In genomic region chr7:25246079-25246758, GRCm38 (mm10) we compare ENCODE assay signal across 9 mouse cellular contexts. TPM values are rescaled to one million over a fixed set of nuclear protein-coding genes. Genes with fewer than 3 reads are reported as not detected.
DNase-seq lines count a peak whose midpoint lies in the region; ATAC-seq lines count a peak whose summit lies in the region.
"Had no signal": no experiment of that assay in that cellular context is flagged by ENCODE, and none has a peak within 500 bp of the region (broad histone marks: within the 10 kb centered on the region; RNA-seq: fewer than 3 reads in every experiment).

No protein-coding gene starts in this region.

- peak overlapping the region; percentile 99 for H3K9ac ChIP-seq in heart, embryonic 14.5 days (ENCODE audit: low read length)
- H3K9ac ChIP-seq in stomach, embryonic 15.5 days: no peak overlapping the region

- peak overlapping the region; percentile 97 for H3K4me2 ChIP-seq in heart, embryonic 14.5 days (ENCODE audit: low read length)
- peak overlapping the region; percentile 92 for H3K4me2 ChIP-seq in stomach, embryonic 15.5 days

- no peak for ATAC-seq in heart, embryonic 14.5 days (ENCODE audit: insufficient number of reproducible peaks, insufficient read depth, low FRiP score, low read depth)
- ATAC-seq in stomach, embryonic 15.5 days (ENCODE audit: insufficient read depth, low FRiP score, low read depth): no peak

- H3K4me1 ChIP-seq in brown adipose tissue, adult 24 weeks (ENCODE audit: control insufficient read depth, insufficient read depth, insufficient read length, low read length): peaks cover 16% of the 10 kb centered on the region
- peaks cover 24 to 48% of the 10 kb centered on the region in 2 experiments for H3K4me1 ChIP-seq in heart, embryonic 14.5 days (ENCODE audit: control insufficient read depth in 2 of 2, insufficient read depth in 2 of 2, low read length in 2 of 2)
- peaks cover 46% of the 10 kb centered on the region for H3K4me1 ChIP-seq in stomach, embryonic 15.5 days

- H3K27me3 ChIP-seq in heart, embryonic 14.5 days (ENCODE audit: control insufficient read depth, insufficient read depth, low read length): no peaks in the 10 kb centered on the region
- no peaks in the 10 kb centered on the region for H3K27me3 ChIP-seq in stomach, embryonic 15.5 days (replicated peaks)

- H3K36me3 ChIP-seq in heart, embryonic 14.5 days (ENCODE audit: control insufficient read depth, insufficient read depth, low read length): peaks cover 49% of the 10 kb centered on the region
- peaks cover 21% of the 10 kb centered on the region for H3K36me3 ChIP-seq in stomach, embryonic 15.5 days

- peak; percentile 59 to 68 for DNase-seq in heart, adult 18-20 months
- no peak for DNase-seq in heart, adult 9 months (ENCODE audit: low spot score in 2 of 2)
- peak; percentile 69 to 78 for DNase-seq in kidney, postnatal 25 days
- peak; percentile 68 to 81 for DNase-seq in lung, adult 18-20 months
- no peak for DNase-seq in thymus, postnatal 36 days

- H3K9me3 ChIP-seq in heart, embryonic 14.5 days (ENCODE audit: control insufficient read depth, low read length): no peaks in the 10 kb centered on the region
- H3K9me3 ChIP-seq in stomach, embryonic 15.5 days: no peaks in the 10 kb centered on the region
- H3K9me3 ChIP-seq: G1E had no signal

- peak overlapping the region; percentile 30; the same call in 1 of the 2 replicates for H3K27ac ChIP-seq in brown adipose tissue, adult 24 weeks (replicated peaks; ENCODE audit: low read depth, low read length)
- peak overlapping the region; percentile 82 to 98 for H3K27ac ChIP-seq in heart, embryonic 14.5 days (replicated peaks in 1 of 2; ENCODE audit: control insufficient read depth in 1 of 2, insufficient read depth in 1 of 2, low read depth in 2 of 2, low read length in 2 of 2)
- H3K27ac ChIP-seq in stomach, embryonic 15.5 days: peak overlapping the region; percentile 99; the same call in 1 of the 2 replicates

- WGBS in heart, embryonic 14.5 days: 46% methylated on average over 20 of the region's 20 CpGs
- WGBS in stomach, embryonic 15.5 days: 51% methylated on average over 20 of the region's 20 CpGs

- H3K4me3 ChIP-seq in brown adipose tissue, adult 24 weeks (ENCODE audit: insufficient read depth, low read depth, low read length): peak overlapping the region; percentile 9
- peak overlapping the region; percentile 14 to 100 for H3K4me3 ChIP-seq in heart, embryonic 14.5 days (ENCODE audit: control insufficient read depth in 1 of 2, insufficient read depth in 1 of 2, low read depth in 1 of 2, low read length in 2 of 2)
- peak overlapping the region; percentile 99; the same call in 1 of the 2 replicates for H3K4me3 ChIP-seq in stomach, embryonic 15.5 days (replicated peaks)

RNA-seq across cellular contexts. Expression of gene Erf, which starts 4.3 kb away (rescaled TPM):
- total RNA-seq in heart, adult 18-20 months (2021): 10 to 100 TPM; 15.8 to 16.9 TPM
- polyA plus RNA-seq in brown adipose tissue, adult 24 weeks (2012; ENCODE audit: insufficient read depth, insufficient read length, missing spikeins): 7.1 and 7.4 TPM in 2 replicates
- polyA plus RNA-seq in heart, embryonic 14.5 days (2014; fragmentation: Nextera tagmentation; extraction: Ambion mirVana): 14.4 and 17.4 TPM in 2 replicates
- polyA plus RNA-seq in stomach, embryonic 15.5 days (2015; fragmentation: Nextera tagmentation; extraction: Ambion mirVana): 13.0 and 17.6 TPM in 2 replicates

RNA-seq across cellular contexts. Expression of gene Gsk3a, which starts 8.6 kb away (rescaled TPM):
- total RNA-seq in heart, adult 18-20 months (2021): 10 to 100 TPM; 61.4 to 68.5 TPM
- polyA plus RNA-seq in brown adipose tissue, adult 24 weeks (2012; ENCODE audit: insufficient read depth, insufficient read length, missing spikeins): 85.4 and 96.9 TPM in 2 replicates
- 10.0 and 12.2 TPM in 2 replicates for polyA plus RNA-seq in heart, embryonic 14.5 days (2014; fragmentation: Nextera tagmentation; extraction: Ambion mirVana)
- polyA plus RNA-seq in stomach, embryonic 15.5 days (2015; fragmentation: Nextera tagmentation; extraction: Ambion mirVana): 9.4 and 10.5 TPM in 2 replicates

RNA-seq across cellular contexts. Expression of gene Cic, which starts 21.3 kb away (rescaled TPM):
- total RNA-seq in heart, adult 18-20 months (2021): 10 to 100 TPM; 45.1 to 63.1 TPM
- polyA plus RNA-seq in brown adipose tissue, adult 24 weeks (2012; ENCODE audit: insufficient read depth, insufficient read length, missing spikeins): 25.2 and 31.3 TPM in 2 replicates
- 25.4 and 28.4 TPM in 2 replicates for polyA plus RNA-seq in heart, embryonic 14.5 days (2014; fragmentation: Nextera tagmentation; extraction: Ambion mirVana)
- 33.8 and 36.4 TPM in 2 replicates for polyA plus RNA-seq in stomach, embryonic 15.5 days (2015; fragmentation: Nextera tagmentation; extraction: Ambion mirVana)

RNA-seq across cellular contexts. Expression of gene Zfp526, which starts 25.0 kb away (rescaled TPM):
- total RNA-seq in heart, adult 18-20 months (2021): 1 to 10 TPM; 6.3 to 7.4 TPM
- 1.9 and 2.6 TPM in 2 replicates for polyA plus RNA-seq in brown adipose tissue, adult 24 weeks (2012; ENCODE audit: insufficient read depth, insufficient read length, missing spikeins)
- polyA plus RNA-seq in heart, embryonic 14.5 days (2014; fragmentation: Nextera tagmentation; extraction: Ambion mirVana): 2.3 and 2.4 TPM in 2 replicates
- 2.8 and 3.1 TPM in 2 replicates for polyA plus RNA-seq in stomach, embryonic 15.5 days (2015; fragmentation: Nextera tagmentation; extraction: Ambion mirVana)

RNA-seq across cellular contexts. Expression of gene Dedd2, which starts 25.8 kb away (rescaled TPM):
- total RNA-seq in heart, adult 18-20 months (2021): 10 to 100 TPM; 19.6 to 19.9 TPM
- 6.1 and 10.0 TPM in 2 replicates for polyA plus RNA-seq in brown adipose tissue, adult 24 weeks (2012; ENCODE audit: insufficient read depth, insufficient read length, missing spikeins)
- 4.8 and 5.7 TPM in 2 replicates for polyA plus RNA-seq in heart, embryonic 14.5 days (2014; fragmentation: Nextera tagmentation; extraction: Ambion mirVana)
- polyA plus RNA-seq in stomach, embryonic 15.5 days (2015; fragmentation: Nextera tagmentation; extraction: Ambion mirVana): 15.1 and 15.2 TPM in 2 replicates

Comparison
In these comparisons a context has a peak if more than half of its experiments do, and no peak if none do; other contexts are left out.
1. DNase-seq: peak in heart, adult 18-20 months (2 of 2), kidney, postnatal 25 days (2 of 2) and lung, adult 18-20 months (2 of 2); none in heart, adult 9 months (0 of 2) and thymus, postnatal 36 days (0 of 2).
2. H3K27ac ChIP-seq: peak in every context shown above with its lines; median percentile 99 in stomach, embryonic 15.5 days; 90 in heart, embryonic 14.5 days; 30 in brown adipose tissue, adult 24 weeks.
3. H3K4me3 ChIP-seq: peak in every context shown above with its lines; median percentile 99 in stomach, embryonic 15.5 days; 57 in heart, embryonic 14.5 days; 9 in brown adipose tissue, adult 24 weeks.